Mouse (Mus musculus): ENCODE measurements around the gene Top2a. TPM values are rescaled to one million over a fixed set of nuclear protein-coding genes. Genes with fewer than 3 reads are reported as not detected.

The Top2a gene
- polyA plus RNA-seq, 1 experiment: 161 TPM

GRCm38 (mm10) chr11:98985542-98985941 lies 38.4 kb downstream of the Top2a start:
- TF ChIP-seq POLR2A (IDR thresholded peaks at IDR 0.05; ENCODE audit: borderline replicate concordance, control insufficient read depth, low read depth, low read length) (no peak), CTCF (IDR thresholded peaks at IDR 0.05; ENCODE audit: control insufficient read depth, insufficient read depth, low read length) (no peak)
- peaks cover 1% of the 10 kb centered on the region; the same call in 1 of the 2 replicates for H3K4me1 ChIP-seq (ENCODE audit: control insufficient read depth, insufficient read depth, low read length)
- H3K27ac ChIP-seq (ENCODE audit: control insufficient read depth, insufficient read depth, low read depth, low read length, poor library complexity): no peak overlapping the region
- 90% methylated on average over 7 of the region's 7 CpGs for WGBS
- H3K4me3 ChIP-seq (replicated peaks; ENCODE audit: control insufficient read depth, low read depth, low read length): no peak overlapping the region

DNA sequence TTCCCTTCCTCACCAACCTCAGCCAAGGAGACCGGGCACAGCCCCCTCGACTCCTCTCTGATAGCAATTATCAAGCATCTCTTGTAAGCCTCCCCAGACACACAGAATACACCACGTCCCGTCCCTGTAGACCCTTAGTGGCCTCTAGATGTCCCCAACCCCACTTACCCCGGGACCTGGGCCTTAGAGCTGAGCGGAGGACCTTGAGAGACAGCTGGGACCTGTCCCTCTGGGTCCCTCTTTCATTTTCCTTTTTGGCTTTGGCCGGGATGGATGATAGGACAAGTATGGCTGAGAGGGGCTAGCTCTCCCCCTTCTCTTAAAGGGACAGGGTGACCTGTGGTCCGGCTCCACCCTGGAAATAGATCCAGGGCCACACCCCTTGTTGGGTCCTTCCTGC lies 40.4 kb downstream of the Top2a start:
- 76% methylated on average over 8 of the region's 8 CpGs for WGBS
- TF ChIP-seq CTCF (IDR thresholded peaks at IDR 0.05; ENCODE audit: control insufficient read depth, insufficient read depth, low read length) (no peak), POLR2A (IDR thresholded peaks at IDR 0.05; ENCODE audit: borderline replicate concordance, control insufficient read depth, low read depth, low read length) (no peak)
- Histone ChIP-seq H3K4me3 (replicated peaks; ENCODE audit: control insufficient read depth, low read depth, low read length) (no peak overlapping the region), H3K27ac (ENCODE audit: control insufficient read depth, insufficient read depth, low read depth, low read length, poor library complexity) (no peak overlapping the region), H3K4me1 (ENCODE audit: control insufficient read depth, insufficient read depth, low read length) (peaks cover 1% of the 10 kb centered on the region; the same call in 1 of the 2 replicates)

- no peak within 1 kb of the TSS; the same call in 1 of the 2 replicates for H3K27ac ChIP-seq (ENCODE audit: control insufficient read depth, insufficient read depth, low read depth, low read length, poor library complexity)
- WGBS: 6% methylated on average over 28 of the region's 28 CpGs
- TF ChIP-seq POLR2A (IDR thresholded peaks at IDR 0.05; ENCODE audit: borderline replicate concordance, control insufficient read depth, low read depth, low read length): no peak
- TF ChIP-seq CTCF (IDR thresholded peaks at IDR 0.05; ENCODE audit: control insufficient read depth, insufficient read depth, low read length): no peak
- H3K4me3 ChIP-seq (replicated peaks; ENCODE audit: control insufficient read depth, low read depth, low read length): peak within 1 kb of the TSS; percentile 38
- peaks cover 1% of the 10 kb centered on the region; the same call in 1 of the 2 replicates for H3K4me1 ChIP-seq (ENCODE audit: control insufficient read depth, insufficient read depth, low read length)
Measured at GRCm38 (mm10) chr11:98982773-98983133, 41.2 kb downstream of the Top2a start, which contains the start of gene Gjd3. Gene Gjd3, minus strand, starts transcription at chr11:98983016.

DNA sequence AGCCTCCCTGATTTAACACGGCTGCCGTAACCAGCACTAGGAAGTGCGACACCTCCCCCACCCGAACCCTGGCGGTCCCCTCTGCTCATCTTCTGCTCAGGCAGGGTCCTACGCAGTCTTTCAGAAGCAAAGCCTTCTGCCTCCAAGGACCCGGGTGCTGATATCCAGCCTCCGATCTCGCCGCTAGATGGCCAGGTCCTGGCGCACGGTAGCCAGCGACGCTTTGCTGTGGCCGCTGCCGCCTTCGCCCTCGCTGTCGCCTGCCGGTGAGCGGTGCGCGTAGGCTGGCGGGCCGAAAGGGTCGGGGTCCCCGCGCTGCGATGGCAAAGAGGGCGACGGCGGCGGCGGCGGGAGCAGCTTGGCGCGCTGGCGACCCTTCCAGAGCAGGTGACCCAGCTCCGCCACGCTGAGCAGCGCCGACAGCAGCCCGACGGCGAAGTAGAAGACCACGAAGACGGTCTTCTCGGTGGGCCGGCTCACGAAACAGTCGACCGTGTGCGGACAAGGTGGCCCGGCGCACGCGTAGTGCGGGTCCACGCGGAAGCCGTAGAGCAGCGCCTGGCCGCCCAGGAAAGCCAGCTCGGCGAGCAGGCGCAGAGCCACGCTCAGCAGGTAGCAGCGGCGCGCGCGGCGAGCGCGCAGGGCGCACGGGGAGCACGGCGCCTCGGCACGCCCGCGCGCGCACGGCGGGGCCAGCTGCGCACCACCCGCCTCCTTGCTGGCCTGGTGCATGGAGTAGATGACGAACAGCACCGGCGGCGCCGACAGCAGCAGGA lies 41.8 kb downstream of the Top2a start:
- WGBS: under 1% methylated on average over 94 of the region's 94 CpGs
- no peak for TF ChIP-seq POLR2A (IDR thresholded peaks at IDR 0.05; ENCODE audit: borderline replicate concordance, control insufficient read depth, low read depth, low read length)
- TF ChIP-seq CTCF (IDR thresholded peaks at IDR 0.05; ENCODE audit: control insufficient read depth, insufficient read depth, low read length): peak; percentile 50; the same call in 1 of the 2 replicates
- H3K4me1 ChIP-seq (ENCODE audit: control insufficient read depth, insufficient read depth, low read length): peaks cover 1% of the 10 kb centered on the region; the same call in 1 of the 2 replicates
- peak overlapping the region; percentile 38 for H3K4me3 ChIP-seq (replicated peaks; ENCODE audit: control insufficient read depth, low read depth, low read length)
- no peak overlapping the region; the same call in 1 of the 2 replicates for H3K27ac ChIP-seq (ENCODE audit: control insufficient read depth, insufficient read depth, low read depth, low read length, poor library complexity)

- WGBS: 50% methylated on average over 20 of the region's 20 CpGs
- Histone ChIP-seq H3K4me1 (ENCODE audit: control insufficient read depth, insufficient read depth, low read length) (peaks cover 1% of the 10 kb centered on the region; the same call in 1 of the 2 replicates), H3K4me3 (replicated peaks; ENCODE audit: control insufficient read depth, low read depth, low read length) (no peak overlapping the region), H3K27ac (ENCODE audit: control insufficient read depth, insufficient read depth, low read depth, low read length, poor library complexity) (no peak overlapping the region; the same call in 1 of the 2 replicates)
- no peak for TF ChIP-seq CTCF (IDR thresholded peaks at IDR 0.05; ENCODE audit: control insufficient read depth, insufficient read depth, low read length)
- TF ChIP-seq POLR2A (IDR thresholded peaks at IDR 0.05; ENCODE audit: borderline replicate concordance, control insufficient read depth, low read depth, low read length): no peak
Measured at GRCm38 (mm10) chr11:98981289-98981996, 42.5 kb downstream of the Top2a start.

DNA sequence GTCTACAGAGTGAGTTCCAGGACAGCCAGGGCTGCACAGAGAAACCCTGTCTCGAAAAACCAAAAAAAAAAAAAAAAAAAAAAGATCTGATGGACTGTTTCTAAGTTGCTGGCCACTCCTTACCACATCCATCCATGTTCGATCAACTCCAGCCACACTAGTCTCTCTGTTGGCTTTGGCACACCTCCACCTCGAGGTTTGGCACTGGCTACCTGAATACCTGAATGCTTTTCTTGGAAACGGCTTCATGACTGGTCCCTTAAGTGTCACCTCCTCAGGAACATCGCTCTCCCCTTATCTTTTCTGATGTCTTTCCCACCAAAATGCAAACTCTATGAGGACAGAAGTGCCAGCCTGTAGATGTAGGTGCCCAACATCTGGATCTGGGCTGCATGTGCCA lies 44.6 kb downstream of the Top2a start:
- no peak for TF ChIP-seq CTCF (IDR thresholded peaks at IDR 0.05; ENCODE audit: control insufficient read depth, insufficient read depth, low read length)
- TF ChIP-seq POLR2A (IDR thresholded peaks at IDR 0.05; ENCODE audit: borderline replicate concordance, control insufficient read depth, low read depth, low read length): no peak
- no peak overlapping the region for H3K4me3 ChIP-seq (replicated peaks; ENCODE audit: control insufficient read depth, low read depth, low read length)
- no peak overlapping the region for H3K27ac ChIP-seq (ENCODE audit: control insufficient read depth, insufficient read depth, low read depth, low read length, poor library complexity)
- 63% methylated on average over 5 of the region's 5 CpGs for WGBS
- H3K4me1 ChIP-seq (ENCODE audit: control insufficient read depth, insufficient read depth, low read length): peaks cover 1% of the 10 kb centered on the region; the same call in 1 of the 2 replicates

- 80% methylated on average over 15 of the region's 15 CpGs for whole genome bisulfite sequencing
- no peak overlapping the region for H3K4me3 ChIP-seq (replicated peaks; ENCODE audit: control insufficient read depth, low read depth, low read length)
- no peak for TF ChIP-seq CTCF (IDR thresholded peaks at IDR 0.05; ENCODE audit: control insufficient read depth, insufficient read depth, low read length)
- TF ChIP-seq POLR2A (IDR thresholded peaks at IDR 0.05; ENCODE audit: borderline replicate concordance, control insufficient read depth, low read depth, low read length): no peak
- peaks cover 1% of the 10 kb centered on the region; the same call in 1 of the 2 replicates for H3K4me1 ChIP-seq (ENCODE audit: control insufficient read depth, insufficient read depth, low read length)
- H3K27ac ChIP-seq (ENCODE audit: control insufficient read depth, insufficient read depth, low read depth, low read length, poor library complexity): no peak overlapping the region
Measured at GRCm38 (mm10) chr11:98978526-98979148, 45.4 kb downstream of the Top2a start.

All from bone marrow, adult 2 months (tissue).